Mouse (Mus musculus): ENCODE results near the gene Apon. TPM values are rescaled to one million over a fixed set of nuclear protein-coding genes. Genes with fewer than 3 reads are reported as not detected.
"Not testable (repeated sequence)": the region's sequence is repeated elsewhere in the genome, so short reads cannot be mapped to it uniquely, and the experiment has no call there.

Apon gene
- total and polyA plus RNA-seq, 3 experiments = 0.27 TPM; not detected in 2

- no peak for TF ChIP-seq POLR2AphosphoS5 (IDR thresholded peaks at IDR 0.05; ENCODE audit: insufficient replicate concordance, low read depth, low read length)
- no peak for TF ChIP-seq CTCF (IDR thresholded peaks at IDR 0.05; ENCODE audit: low read depth, low read length)
- no peak for TF ChIP-seq GATA2 (IDR thresholded peaks at IDR 0.05; ENCODE audit: borderline replicate concordance, low read depth, low read length)
- TF ChIP-seq GATA1 (IDR thresholded peaks at IDR 0.05; ENCODE audit: borderline replicate concordance, low read length) = no peak
- no peak for TF ChIP-seq TAL1 (conservative IDR thresholded peaks at IDR 0.05; ENCODE audit: low read depth, low read length)
- H3K36me3 ChIP-seq (replicated peaks) = peaks cover 42% of the 10 kb centered on the region
- H3K27me3 ChIP-seq (ENCODE audit: insufficient read depth, low read length) = peaks cover 4% of the 10 kb centered on the region; the same call in 1 of the 2 replicates
- DNase-seq (ENCODE audit: low spot score) (peak; percentile 79), ATAC-seq (ENCODE audit: extremely low read depth, insufficient number of reproducible peaks, low FRiP score, poor library complexity, severe bottlenecking) (peak; percentile 94)
- no peaks in the 10 kb centered on the region for H3K9me3 ChIP-seq (replicated peaks)
- H3K4me3 ChIP-seq (ENCODE audit: low read depth, low read length) = peak within 1 kb of the TSS; percentile 74
- peaks cover 21% of the 10 kb centered on the region for H3K4me1 ChIP-seq (ENCODE audit: insufficient read depth, low read depth, low read length)
Measured at GRCm38 (mm10) chr10:128211390-128212108, 42.3 kb upstream of the Apon start, which contains the start of gene Spryd4. TSS of gene Spryd4 (minus strand) at chr10:128211807.

GRCm38 (mm10) chr10:128212148-128212547 lies 41.7 kb upstream of the Apon start:
- Histone ChIP-seq H3K36me3 (replicated peaks) (peaks cover 36% of the 10 kb centered on the region), H3K4me3 (ENCODE audit: low read depth, low read length) (peak overlapping the region; percentile 74; the same call in 1 of the 2 replicates), H3K27me3 (ENCODE audit: insufficient read depth, low read length) (peaks cover 4% of the 10 kb centered on the region; the same call in 1 of the 2 replicates), H3K9me3 (replicated peaks) (no peaks in the 10 kb centered on the region), H3K4me1 (ENCODE audit: insufficient read depth, low read depth, low read length) (peaks cover 21% of the 10 kb centered on the region)
- no peak for ATAC-seq (ENCODE audit: extremely low read depth, insufficient number of reproducible peaks, low FRiP score, poor library complexity, severe bottlenecking)
- no peak for DNase-seq (ENCODE audit: low spot score)
- no peak for TF ChIP-seq GATA1 (IDR thresholded peaks at IDR 0.05; ENCODE audit: borderline replicate concordance, low read length)
- no peak for TF ChIP-seq TAL1 (conservative IDR thresholded peaks at IDR 0.05; ENCODE audit: low read depth, low read length)
- no peak for TF ChIP-seq POLR2AphosphoS5 (IDR thresholded peaks at IDR 0.05; ENCODE audit: insufficient replicate concordance, low read depth, low read length)
- TF ChIP-seq GATA2 (IDR thresholded peaks at IDR 0.05; ENCODE audit: borderline replicate concordance, low read depth, low read length) = no peak
- no peak for TF ChIP-seq CTCF (IDR thresholded peaks at IDR 0.05; ENCODE audit: low read depth, low read length)

GRCm38 (mm10) chr10:128212871-128213323 lies 41.0 kb upstream of the Apon start:
- Histone ChIP-seq H3K9me3 (replicated peaks) (no peaks in the 10 kb centered on the region), H3K27me3 (ENCODE audit: insufficient read depth, low read length) (peaks cover 4% of the 10 kb centered on the region; the same call in 1 of the 2 replicates), H3K36me3 (replicated peaks) (peaks cover 28% of the 10 kb centered on the region), H3K4me3 (ENCODE audit: low read depth, low read length) (no peak overlapping the region; the same call in 1 of the 2 replicates), H3K4me1 (ENCODE audit: insufficient read depth, low read depth, low read length) (peaks cover 21% of the 10 kb centered on the region)
- DNase-seq (ENCODE audit: low spot score) = no peak
- ATAC-seq (ENCODE audit: extremely low read depth, insufficient number of reproducible peaks, low FRiP score, poor library complexity, severe bottlenecking) = no peak
- no peak for TF ChIP-seq GATA2 (IDR thresholded peaks at IDR 0.05; ENCODE audit: borderline replicate concordance, low read depth, low read length)
- 0 out of 2 replicates have a peak, but pooled peaks have one; percentile 14 for TF ChIP-seq CTCF (IDR thresholded peaks at IDR 0.05; ENCODE audit: low read depth, low read length)

- DNase-seq (ENCODE audit: low spot score); ATAC-seq (ENCODE audit: extremely low read depth, insufficient number of reproducible peaks, low FRiP score, poor library complexity, severe bottlenecking); H3K9me3 ChIP-seq (replicated peaks); H3K4me3 ChIP-seq (ENCODE audit: low read depth, low read length); H3K27me3 ChIP-seq (ENCODE audit: insufficient read depth, low read length): not testable (repeated sequence)
- peaks cover 18% of the 10 kb centered on the region for H3K36me3 ChIP-seq (replicated peaks)
- H3K4me1 ChIP-seq (ENCODE audit: insufficient read depth, low read depth, low read length) = peaks cover 25% of the 10 kb centered on the region
Measured at GRCm38 (mm10) chr10:128214112-128214511, 39.8 kb upstream of the Apon start.

GRCm38 (mm10) chr10:128214981-128215380 lies 38.9 kb upstream of the Apon start:
- peaks cover 4% of the 10 kb centered on the region; the same call in 1 of the 2 replicates for H3K27me3 ChIP-seq (ENCODE audit: insufficient read depth, low read length)
- H3K4me3 ChIP-seq (ENCODE audit: low read depth, low read length) = no peak overlapping the region
- peaks cover 27% of the 10 kb centered on the region for H3K4me1 ChIP-seq (ENCODE audit: insufficient read depth, low read depth, low read length)
- ATAC-seq (ENCODE audit: extremely low read depth, insufficient number of reproducible peaks, low FRiP score, poor library complexity, severe bottlenecking) = no peak
- H3K9me3 ChIP-seq (replicated peaks) = no peaks in the 10 kb centered on the region
- no peak for TF ChIP-seq POLR2AphosphoS5 (IDR thresholded peaks at IDR 0.05; ENCODE audit: insufficient replicate concordance, low read depth, low read length)
- no peak for TF ChIP-seq GATA2 (IDR thresholded peaks at IDR 0.05; ENCODE audit: borderline replicate concordance, low read depth, low read length)
- no peak for TF ChIP-seq GATA1 (IDR thresholded peaks at IDR 0.05; ENCODE audit: borderline replicate concordance, low read length)
- TF ChIP-seq CTCF (IDR thresholded peaks at IDR 0.05; ENCODE audit: low read depth, low read length) = no peak
- TF ChIP-seq TAL1 (conservative IDR thresholded peaks at IDR 0.05; ENCODE audit: low read depth, low read length) = no peak
- no peak for DNase-seq (ENCODE audit: low spot score)
- H3K36me3 ChIP-seq (replicated peaks) = peaks cover 11% of the 10 kb centered on the region

GRCm38 (mm10) chr10:128218387-128219117 lies 35.3 kb upstream of the Apon start:
- TF ChIP-seq GATA2 (IDR thresholded peaks at IDR 0.05; ENCODE audit: borderline replicate concordance, low read depth, low read length) (no peak), POLR2AphosphoS5 (IDR thresholded peaks at IDR 0.05; ENCODE audit: insufficient replicate concordance, low read depth, low read length) (no peak), GATA1 (IDR thresholded peaks at IDR 0.05; ENCODE audit: borderline replicate concordance, low read length) (no peak), CTCF (IDR thresholded peaks at IDR 0.05; ENCODE audit: low read depth, low read length) (no peak), TAL1 (conservative IDR thresholded peaks at IDR 0.05; ENCODE audit: low read depth, low read length) (no peak)
- no peak for ATAC-seq (ENCODE audit: extremely low read depth, insufficient number of reproducible peaks, low FRiP score, poor library complexity, severe bottlenecking)

More at GRCm38 (mm10) chr10:128218387-128219117, 35.3 kb upstream of the Apon start:
- Histone ChIP-seq H3K27me3 (ENCODE audit: insufficient read depth, low read length) (no peaks in the 10 kb centered on the region), H3K36me3 (replicated peaks) (no peaks in the 10 kb centered on the region), H3K9me3 (replicated peaks) (no peaks in the 10 kb centered on the region), H3K4me1 (ENCODE audit: insufficient read depth, low read depth, low read length) (peaks cover 18% of the 10 kb centered on the region), H3K4me3 (ENCODE audit: low read depth, low read length) (no peak overlapping the region)
- DNase-seq (ENCODE audit: low spot score) = no peak
